Mouse (Mus musculus): ENCODE measurements at regions not wholly inside any gene's neighbourhood (a gene's known extent, or its start where the extent isn't known, plus 50 kb on each side); places are given as distances from the start of the nearest gene placed in this dataset.

DNA sequence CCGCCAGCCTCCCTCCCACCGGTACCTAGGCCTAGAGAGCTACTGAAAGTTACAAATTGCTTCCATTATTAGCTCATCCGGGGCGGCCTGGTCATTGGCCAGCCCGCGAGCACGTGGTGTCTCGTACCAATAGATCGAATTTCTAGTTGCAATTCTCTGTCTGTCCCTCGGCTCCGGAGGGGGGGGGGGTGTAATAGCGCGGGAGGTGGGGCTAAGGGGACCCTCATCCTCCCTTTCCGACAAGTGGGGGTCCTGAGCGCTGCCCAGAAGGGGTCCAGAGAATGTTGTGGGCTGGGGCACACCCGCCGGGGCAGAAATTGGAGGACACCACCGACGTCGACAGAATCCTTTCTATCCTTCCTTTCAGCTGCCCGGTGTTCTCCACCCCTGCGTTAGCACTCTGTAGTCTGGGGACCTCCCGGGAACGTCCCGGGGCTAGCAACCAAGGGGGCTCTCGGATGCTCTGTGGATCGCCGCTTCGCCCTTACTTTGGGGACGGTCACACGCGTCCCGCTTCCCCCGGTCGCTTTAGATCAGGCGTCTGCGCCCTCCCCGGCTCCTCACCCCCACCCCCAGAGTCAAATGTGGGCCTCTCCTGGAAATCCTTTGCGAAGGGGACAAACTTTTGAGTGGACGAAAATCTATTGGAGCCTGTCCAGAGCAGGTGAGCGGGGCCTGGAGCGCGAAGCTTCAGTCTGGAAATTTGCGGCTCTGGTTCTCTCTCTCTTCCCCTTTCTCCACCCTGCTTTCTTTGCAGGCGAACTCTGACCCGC, 64.6 kb downstream of the Smug1 start:
- no peak for DNase-seq

DNA sequence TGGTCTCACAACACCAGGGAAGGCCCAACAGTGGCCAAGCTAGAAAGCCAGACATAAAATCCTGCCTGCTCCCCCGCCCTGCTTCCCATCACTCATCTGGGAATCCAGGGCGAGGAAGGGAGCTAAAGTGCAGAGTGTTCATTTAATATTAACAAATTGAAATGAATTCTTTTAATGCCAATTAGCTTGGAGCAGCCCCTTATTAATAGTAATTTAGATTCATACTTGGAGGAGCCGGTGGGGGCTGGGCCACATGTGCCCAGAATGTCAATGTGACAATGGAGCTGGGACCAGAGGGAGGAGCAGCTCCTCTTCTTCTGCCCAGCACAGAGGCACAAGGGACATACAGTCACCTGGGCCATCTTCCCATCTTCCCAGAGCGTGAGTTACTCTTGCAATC, 66.8 kb downstream of the Smug1 start:
- no peak for DNase-seq

DNA sequence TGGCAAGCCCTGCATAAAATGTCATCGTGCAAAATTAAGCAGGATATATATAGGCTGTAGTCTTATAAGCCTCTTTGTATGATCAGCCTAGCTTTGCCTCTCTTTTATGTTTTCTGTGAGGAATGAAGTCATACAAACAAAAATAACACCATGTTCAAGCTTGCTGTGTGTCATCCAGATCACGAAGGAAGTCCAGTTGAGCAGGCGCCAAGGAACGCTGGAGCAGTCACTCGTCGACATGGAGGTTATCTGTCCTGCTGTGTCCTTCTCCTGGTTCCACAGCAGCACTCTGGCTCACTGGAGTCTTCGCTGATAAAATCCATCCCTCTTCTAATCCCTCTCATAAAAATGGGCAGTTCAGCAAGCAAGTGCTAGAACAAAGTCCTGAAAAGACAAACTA, 72.4 kb downstream of the Smug1 start:
- peak; percentile 68 for DNase-seq

DNA sequence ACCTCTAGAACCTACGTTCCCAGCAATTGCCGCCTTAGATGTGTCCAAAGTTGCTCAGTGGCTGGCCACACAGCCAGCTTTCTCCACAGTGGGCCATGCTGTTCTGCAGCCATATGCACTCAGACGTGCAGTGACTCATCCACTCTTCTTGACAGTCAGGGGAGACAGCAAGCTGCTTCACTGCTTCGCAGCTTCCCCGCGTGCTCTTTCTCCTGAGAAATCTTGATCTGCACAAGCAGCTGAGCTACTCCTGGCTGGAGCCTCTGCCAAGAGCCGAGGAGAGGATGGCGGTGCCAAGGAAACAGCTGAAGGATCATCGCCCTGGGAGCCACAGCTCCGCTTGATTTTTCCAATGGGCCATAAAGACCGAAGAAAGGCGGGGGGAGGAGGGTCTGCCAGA, 73.2 kb downstream of the Smug1 start:
- DNase-seq = no peak

DNA sequence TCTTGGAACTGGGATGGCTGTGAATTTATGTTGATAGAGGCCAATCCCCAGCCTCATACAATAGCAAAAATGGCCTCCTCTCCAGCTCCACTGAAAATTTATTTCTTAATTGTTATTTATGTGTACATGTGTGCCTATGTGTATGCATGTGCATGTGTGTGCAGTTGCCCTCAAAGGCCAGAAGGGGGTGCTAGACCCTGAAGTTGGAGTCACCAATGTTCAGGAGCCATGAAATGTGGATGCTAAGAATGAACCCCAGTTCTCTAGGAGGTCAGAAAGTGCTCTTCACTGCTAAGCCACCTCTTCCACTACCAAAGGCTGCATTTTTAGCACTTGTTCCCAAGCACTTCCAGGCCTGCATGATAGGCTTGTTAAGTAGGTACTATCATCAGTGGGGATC, 73.8 kb downstream of the Hoxc4 start:
- no peak for DNase-seq

DNA sequence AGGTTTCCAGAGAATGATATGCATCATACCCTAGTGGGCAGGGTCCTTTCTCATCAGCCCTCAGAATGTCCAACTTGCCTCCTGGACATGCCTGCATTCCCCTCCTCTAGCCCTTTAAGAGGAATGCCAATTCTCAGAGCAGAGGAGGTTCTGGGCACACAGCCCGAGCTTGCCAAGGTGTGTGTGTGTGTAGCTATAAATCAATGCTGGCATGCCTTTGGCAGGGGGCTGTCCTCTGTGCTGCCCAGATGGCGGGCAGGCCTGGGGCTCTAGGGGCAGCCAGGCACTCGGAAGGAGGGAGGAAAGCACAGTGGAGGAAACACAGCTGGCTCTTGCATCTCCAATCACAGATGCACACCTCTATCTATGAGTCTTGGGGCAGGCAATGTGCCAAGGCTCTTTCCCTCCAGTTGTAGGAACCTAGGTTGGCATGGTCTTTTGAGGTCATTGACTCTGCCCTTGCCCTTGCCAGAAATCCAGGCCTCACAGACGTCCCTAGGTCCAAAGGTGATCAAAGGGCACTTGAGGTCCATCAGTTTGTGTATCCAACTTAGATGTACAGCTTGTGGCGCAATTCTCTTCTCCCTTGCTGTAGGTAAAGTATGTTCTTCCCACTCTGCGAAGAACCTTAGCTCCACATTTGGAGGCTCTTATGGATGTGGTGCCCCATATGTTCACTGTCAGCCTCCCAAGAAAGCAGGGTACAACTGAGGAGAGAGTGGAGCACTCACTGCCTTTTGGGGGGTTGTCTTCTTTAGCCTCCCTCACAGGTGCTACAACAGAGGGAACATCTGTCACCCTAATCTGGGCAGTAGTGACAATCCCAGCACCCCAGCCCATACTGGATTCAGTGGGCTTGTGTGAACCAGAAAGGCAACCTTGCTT, 71.8 kb downstream of the Hoxc4 start:
- DNase-seq = no peak

DNA sequence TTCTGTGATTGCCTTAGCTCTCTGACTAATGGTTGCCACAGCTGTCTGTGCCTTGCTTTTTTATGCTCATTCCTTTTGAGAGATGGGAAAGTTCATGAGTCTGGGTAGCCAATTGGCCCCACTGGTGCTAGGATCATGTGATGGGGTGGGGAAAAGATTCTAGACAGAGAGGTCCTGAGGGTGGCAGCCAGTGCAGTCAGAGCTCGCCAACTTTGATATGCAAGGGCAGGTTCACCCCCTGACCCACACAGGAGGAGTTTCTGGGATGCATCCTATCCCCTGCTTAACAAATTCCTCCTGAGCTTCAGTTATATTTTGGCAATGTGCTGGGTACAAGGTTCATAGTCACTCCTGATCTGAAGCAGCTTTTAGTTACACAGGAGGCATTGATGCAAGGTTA, 71.1 kb downstream of the Hoxc4 start:
- DNase-seq = no peak

DNA sequence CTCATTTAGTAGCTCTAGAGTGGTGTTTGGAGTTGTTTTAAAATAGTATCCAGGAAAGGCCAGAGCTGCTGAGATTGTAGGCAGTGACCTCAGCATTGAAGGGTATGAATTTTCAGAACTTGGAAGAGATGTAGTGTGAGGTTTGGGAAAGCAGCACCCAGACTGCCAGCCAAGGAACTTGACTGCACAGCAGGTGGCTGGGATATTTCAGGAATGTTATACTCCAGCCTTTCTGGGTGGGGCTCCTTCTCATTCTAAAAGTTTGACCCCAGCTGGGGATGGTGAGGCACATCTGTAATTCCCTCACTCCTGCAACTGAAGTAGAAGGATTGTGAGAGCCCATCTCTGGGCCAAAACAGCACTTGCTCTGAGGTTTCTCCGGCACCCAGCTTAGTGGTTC, 70.7 kb downstream of the Hoxc4 start:
- no peak for DNase-seq

DNA sequence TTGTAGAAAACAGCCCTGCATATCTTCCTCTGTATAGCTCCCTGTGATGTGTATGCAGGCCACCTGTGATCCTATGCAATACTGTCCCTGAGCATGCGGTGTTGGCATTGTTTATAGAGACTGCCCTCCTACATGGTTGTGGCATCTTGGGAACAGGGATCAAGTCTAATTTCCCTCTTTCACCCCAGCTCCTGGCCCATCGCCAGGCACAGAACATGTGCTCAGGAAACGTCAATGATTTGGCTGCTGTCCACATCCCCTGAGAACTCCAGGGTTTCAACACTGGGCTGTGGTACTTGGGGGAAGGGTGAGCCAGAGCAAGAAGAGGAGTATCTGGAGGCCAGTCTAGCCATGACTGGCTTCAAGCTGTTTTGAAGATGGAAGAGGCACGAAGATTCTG, 68.5 kb downstream of the Hoxc4 start:
- DNase-seq = peak; percentile 81

DNA sequence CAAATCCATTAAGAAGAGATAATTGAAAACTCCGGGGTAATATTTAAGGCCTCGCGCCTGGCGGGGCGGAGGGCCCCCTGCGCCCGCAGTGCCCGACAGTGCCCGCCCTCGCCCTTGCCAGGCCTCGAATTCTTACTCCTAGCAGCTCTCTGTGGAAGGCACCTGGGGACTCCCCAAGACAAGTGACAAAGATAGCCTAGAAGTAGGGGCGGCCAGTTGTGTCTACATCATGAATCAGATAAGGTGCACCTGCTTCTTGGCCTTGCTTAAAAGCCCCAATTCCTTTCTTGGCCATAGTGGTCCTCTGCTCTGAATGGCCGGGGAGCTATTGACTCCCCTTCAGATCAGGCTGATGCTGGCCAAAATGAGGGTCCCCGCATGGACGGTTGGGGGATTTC, 67.9 kb downstream of the Hoxc4 start:
- no peak for DNase-seq

Data from heart, postnatal 4 days (tissue).